Mouse (Mus musculus) neural tube, embryonic 12.5 days (tissue): ENCODE measurements around the gene Trip11. TPM values are rescaled to one million over a fixed set of nuclear protein-coding genes. Genes with fewer than 3 reads are reported as not detected.

Source experiments
- ATAC-seq: fragments of 200-750 bp; cut with Nextera tagmentation; 2 replicates; pipeline ENCODE4 v1.8.0; 2017; ENCODE audit warnings: low read depth, mild to moderate bottlenecking, moderate TSS enrichment, moderate library complexity; ENCODE audit not compliant: low FRiP score
- H3K27ac ChIP-seq: fragments of 300-500 bp; sonication (generic); 2 replicates; pipeline ENCODE4 v1.5.1; 2016
- H3K27me3 ChIP-seq: fragments of 300-500 bp; sonication (generic); replicated peaks from 2 replicates; pipeline ENCODE4 v1.6.1; 2016; ENCODE audit warnings: mild to moderate bottlenecking
- H3K36me3 ChIP-seq: fragments of 300-500 bp; sonication (generic); 2 replicates; pipeline ENCODE4 v1.6.1; 2016; ENCODE audit warnings: mild to moderate bottlenecking
- H3K4me1 ChIP-seq: fragments of 300-500 bp; sonication (generic); 2 replicates; pipeline ENCODE4 v1.6.1; 2016
- H3K4me2 ChIP-seq: fragments of 300-500 bp; sonication (generic); replicated peaks from 2 replicates; pipeline ENCODE4 v1.6.1; 2016; ENCODE audit warnings: mild to moderate bottlenecking
- H3K4me3 ChIP-seq: fragments of 300-500 bp; sonication (generic); 2 replicates; pipeline ENCODE4 v1.5.1; 2016
- H3K9ac ChIP-seq: fragments of 300-500 bp; sonication (generic); 2 replicates; pipeline ENCODE4 v1.6.1; 2016; ENCODE audit warnings: mild to moderate bottlenecking
- H3K9me3 ChIP-seq: fragments of 300-500 bp; sonication (generic); 2 replicates; pipeline ENCODE4 v1.6.1; 2016; ENCODE audit warnings: mild to moderate bottlenecking
- WGBS: fragments of 180-500 bp; shearing (Covaris S2); methylation state at CpG from one replicate; pipeline ENCODE4 v1.1.7; 2016; 5-methylcytosine and 5-hydroxymethylcytosine counted together
- polyA plus RNA-seq: library from polyadenylated mRNA; unstranded; fragments of >200 nt; fragmentation: Nextera tagmentation; extraction: Ambion mirVana; gene quantifications from 2 replicates; pipeline ENCODE4 v1.2.1, GENCODE M21; 2016

Trip11 gene
- polyA plus RNA-seq, 1 experiment from 2014 or later: 20.1 TPM

GRCm38 (mm10) chr12:101891066-101891465 lies 22.0 kb downstream of the Trip11 start:
- Histone ChIP-seq H3K27me3 (no peaks in the 10 kb centered on the region), H3K9ac (no peak overlapping the region), H3K9me3 (no peaks in the 10 kb centered on the region), H3K4me2 (no peak overlapping the region), H3K4me1 (no peaks in the 10 kb centered on the region), H3K27ac (no peak overlapping the region), H3K4me3 (no peak overlapping the region), H3K36me3 (peaks cover 43% of the 10 kb centered on the region)
- ATAC-seq: no peak
- WGBS: 82% methylated on average over 5 of the region's 5 CpGs

- Histone ChIP-seq H3K9ac (no peak overlapping the region), H3K4me1 (no peaks in the 10 kb centered on the region), H3K4me2 (no peak overlapping the region), H3K9me3 (no peaks in the 10 kb centered on the region), H3K27me3 (no peaks in the 10 kb centered on the region), H3K4me3 (no peak overlapping the region), H3K27ac (no peak overlapping the region), H3K36me3 (peaks cover 59% of the 10 kb centered on the region)
- WGBS: 94% methylated on average over 3 of the region's 3 CpGs
- ATAC-seq: no peak
These were observed 23.7 kb downstream of the Trip11 start for GRCm38 (mm10) chr12:101889351-101889750.

- Histone ChIP-seq H3K4me1 (no peaks in the 10 kb centered on the region), H3K4me2 (no peak overlapping the region), H3K4me3 (no peak overlapping the region), H3K27me3 (no peaks in the 10 kb centered on the region), H3K9me3 (no peaks in the 10 kb centered on the region), H3K36me3 (peaks cover 63% of the 10 kb centered on the region), H3K27ac (no peak overlapping the region), H3K9ac (no peak overlapping the region)
- no peak for ATAC-seq
- WGBS: 86% methylated on average over 2 of the region's 2 CpGs
These were observed 24.8 kb downstream of the Trip11 start for GRCm38 (mm10) chr12:101888312-101888711.

GRCm38 (mm10) chr12:101884926-101885325 lies 28.1 kb downstream of the Trip11 start:
- 93% methylated on average over 7 of the region's 7 CpGs for WGBS
- H3K27ac ChIP-seq: no peak overlapping the region
- H3K4me1 ChIP-seq: no peaks in the 10 kb centered on the region
- no peaks in the 10 kb centered on the region for H3K9me3 ChIP-seq
- H3K27me3 ChIP-seq: no peaks in the 10 kb centered on the region
- H3K36me3 ChIP-seq: peaks cover 36% of the 10 kb centered on the region
- H3K9ac ChIP-seq: no peak overlapping the region
- no peak for ATAC-seq
- H3K4me2 ChIP-seq: no peak overlapping the region
- no peak overlapping the region for H3K4me3 ChIP-seq

- no peak for ATAC-seq
- Histone ChIP-seq H3K27me3 (no peaks in the 10 kb centered on the region), H3K9me3 (no peaks in the 10 kb centered on the region), H3K9ac (no peak overlapping the region), H3K4me1 (no peaks in the 10 kb centered on the region), H3K4me2 (no peak overlapping the region), H3K4me3 (no peak overlapping the region), H3K27ac (no peak overlapping the region), H3K36me3 (peaks cover 33% of the 10 kb centered on the region)
- WGBS: 96% methylated on average over 2 of the region's 2 CpGs
These were observed 36.7 kb downstream of the Trip11 start for GRCm38 (mm10) chr12:101876374-101876773.

- 73% methylated on average over 1 of the region's 1 CpGs for WGBS
- no peak for ATAC-seq
These were observed 38.0 kb downstream of the Trip11 start for GRCm38 (mm10) chr12:101875107-101875506.

GRCm38 (mm10) chr12:101862286-101862964 lies 50.6 kb downstream of the Trip11 start:
- no peak for ATAC-seq
- no peak overlapping the region for H3K9ac ChIP-seq
- H3K4me3 ChIP-seq: no peak overlapping the region
- H3K27ac ChIP-seq: no peak overlapping the region
- H3K36me3 ChIP-seq: peaks cover 24% of the 10 kb centered on the region
- no peaks in the 10 kb centered on the region for H3K9me3 ChIP-seq
- no peaks in the 10 kb centered on the region for H3K4me1 ChIP-seq
- no peaks in the 10 kb centered on the region for H3K27me3 ChIP-seq
- H3K4me2 ChIP-seq: no peak overlapping the region
- 86% methylated on average over 10 of the region's 10 CpGs for WGBS

More at GRCm38 (mm10) chr12:101875107-101875506, 38.0 kb downstream of the Trip11 start:
- Histone ChIP-seq H3K9ac (no peak overlapping the region), H3K36me3 (peaks cover 34% of the 10 kb centered on the region), H3K27ac (no peak overlapping the region), H3K4me2 (no peak overlapping the region), H3K4me1 (no peaks in the 10 kb centered on the region), H3K27me3 (no peaks in the 10 kb centered on the region), H3K9me3 (no peaks in the 10 kb centered on the region), H3K4me3 (no peak overlapping the region)

GRCm38 (mm10) chr12:101860256-101860655 lies 52.8 kb downstream of the Trip11 start:
- ATAC-seq: no peak

GRCm38 (mm10) chr12:101858011-101858410 lies 55.1 kb downstream of the Trip11 start:
- ATAC-seq: no peak
- Histone ChIP-seq H3K4me2 (no peak overlapping the region), H3K36me3 (peaks cover 22% of the 10 kb centered on the region), H3K27ac (no peak overlapping the region), H3K4me3 (no peak overlapping the region), H3K9ac (no peak overlapping the region), H3K4me1 (no peaks in the 10 kb centered on the region), H3K9me3 (no peaks in the 10 kb centered on the region), H3K27me3 (no peaks in the 10 kb centered on the region)
- 94% methylated on average over 5 of the region's 5 CpGs for WGBS

More at GRCm38 (mm10) chr12:101860256-101860655, 52.8 kb downstream of the Trip11 start:
- Histone ChIP-seq H3K4me1 (no peaks in the 10 kb centered on the region), H3K27ac (no peak overlapping the region), H3K36me3 (peaks cover 20% of the 10 kb centered on the region), H3K9ac (no peak overlapping the region), H3K4me2 (no peak overlapping the region), H3K4me3 (no peak overlapping the region), H3K9me3 (no peaks in the 10 kb centered on the region), H3K27me3 (no peaks in the 10 kb centered on the region)
- WGBS: 98% methylated on average over 1 of the region's 1 CpGs

- H3K9me3 ChIP-seq: no peaks in the 10 kb centered on the region
- peaks cover 3% of the 10 kb centered on the region; the same call in 1 of the 2 replicates for H3K36me3 ChIP-seq
- no peaks in the 10 kb centered on the region for H3K4me1 ChIP-seq
- no peaks in the 10 kb centered on the region for H3K27me3 ChIP-seq
- ATAC-seq: no peak
- no peak overlapping the region for H3K4me2 ChIP-seq
- H3K27ac ChIP-seq: no peak overlapping the region
- no peak overlapping the region for H3K4me3 ChIP-seq
- 89% methylated on average over 11 of the region's 11 CpGs for WGBS
- no peak overlapping the region for H3K9ac ChIP-seq
These were observed 58.7 kb downstream of the Trip11 start for GRCm38 (mm10) chr12:101854336-101854735.

- no peaks in the 10 kb centered on the region for H3K9me3 ChIP-seq
- no peak overlapping the region for H3K4me2 ChIP-seq
- no peaks in the 10 kb centered on the region for H3K27me3 ChIP-seq
- H3K4me1 ChIP-seq: no peaks in the 10 kb centered on the region
- H3K27ac ChIP-seq: no peak overlapping the region
- ATAC-seq: no peak
- no peak overlapping the region for H3K9ac ChIP-seq
- H3K4me3 ChIP-seq: no peak overlapping the region
- peaks cover 3% of the 10 kb centered on the region; the same call in 1 of the 2 replicates for H3K36me3 ChIP-seq
- 81% methylated on average over 7 of the region's 7 CpGs for WGBS
These were observed 61.1 kb downstream of the Trip11 start for GRCm38 (mm10) chr12:101851846-101852564.

GRCm38 (mm10) chr12:101851314-101851713 lies 61.8 kb downstream of the Trip11 start:
- peaks cover 3% of the 10 kb centered on the region; the same call in 1 of the 2 replicates for H3K36me3 ChIP-seq
- H3K4me2 ChIP-seq: no peak overlapping the region
- no peaks in the 10 kb centered on the region for H3K4me1 ChIP-seq
- no peak overlapping the region for H3K27ac ChIP-seq
- H3K9me3 ChIP-seq: no peaks in the 10 kb centered on the region
- 91% methylated on average over 9 of the region's 9 CpGs for WGBS
- no peak overlapping the region for H3K9ac ChIP-seq
- H3K27me3 ChIP-seq: no peaks in the 10 kb centered on the region
- H3K4me3 ChIP-seq: no peak overlapping the region
- no peak for ATAC-seq
